Mouse (Mus musculus): Measurements from ENCODE around the gene Camk2d. TPM values are rescaled to one million over a fixed set of nuclear protein-coding genes. Genes with fewer than 3 reads are reported as not detected.

Camk2d gene
- polyA plus RNA-seq, 1 experiment from 2014 or later = 29.9 TPM

- 93% methylated on average over 2 of the region's 2 CpGs for WGBS
These were observed 141.0 kb downstream of the Camk2d start for GRCm38 (mm10) chr3:126737128-126737527.

GRCm38 (mm10) chr3:126740146-126740545 lies 144.0 kb downstream of the Camk2d start:
- Histone ChIP-seq H3K9me3 (no peaks in the 10 kb centered on the region), H3K4me1 (no peaks in the 10 kb centered on the region), H3K4me3 (no peak overlapping the region), H3K36me3 (no peaks in the 10 kb centered on the region), H3K27me3 (no peaks in the 10 kb centered on the region), H3K4me2 (replicated peaks) (no peak overlapping the region), H3K27ac (replicated peaks) (no peak overlapping the region), H3K9ac (replicated peaks) (no peak overlapping the region)
- no peak for ATAC-seq (replicated peaks)
- 72% methylated on average over 1 of the region's 1 CpGs for WGBS

More at GRCm38 (mm10) chr3:126737128-126737527, 141.0 kb downstream of the Camk2d start:
- H3K4me3 ChIP-seq = no peak overlapping the region
- H3K4me2 ChIP-seq (replicated peaks) = no peak overlapping the region
- H3K4me1 ChIP-seq = no peaks in the 10 kb centered on the region
- H3K36me3 ChIP-seq = no peaks in the 10 kb centered on the region
- no peaks in the 10 kb centered on the region for H3K9me3 ChIP-seq
- ATAC-seq (replicated peaks) = no peak
- H3K27ac ChIP-seq (replicated peaks) = no peak overlapping the region
- no peaks in the 10 kb centered on the region for H3K27me3 ChIP-seq
- H3K9ac ChIP-seq (replicated peaks) = no peak overlapping the region

- Histone ChIP-seq H3K9ac (replicated peaks) (no peak overlapping the region), H3K4me3 (no peak overlapping the region), H3K27me3 (no peaks in the 10 kb centered on the region), H3K4me1 (peaks cover 6% of the 10 kb centered on the region), H3K9me3 (no peaks in the 10 kb centered on the region), H3K36me3 (no peaks in the 10 kb centered on the region), H3K4me2 (replicated peaks) (no peak overlapping the region), H3K27ac (replicated peaks) (no peak overlapping the region)
- ATAC-seq (replicated peaks) = no peak
- WGBS = 56% methylated on average over 3 of the region's 3 CpGs
These were observed 148.5 kb downstream of the Camk2d start for GRCm38 (mm10) chr3:126744432-126745133.

GRCm38 (mm10) chr3:126746148-126746803 lies 150.2 kb downstream of the Camk2d start:
- Histone ChIP-seq H3K4me3 (no peak overlapping the region), H3K9ac (replicated peaks) (no peak overlapping the region), H3K4me1 (peaks cover 6% of the 10 kb centered on the region), H3K27ac (replicated peaks) (no peak overlapping the region), H3K4me2 (replicated peaks) (no peak overlapping the region), H3K9me3 (no peaks in the 10 kb centered on the region), H3K36me3 (no peaks in the 10 kb centered on the region), H3K27me3 (no peaks in the 10 kb centered on the region)
- WGBS = 66% methylated on average over 11 of the region's 11 CpGs
- ATAC-seq (replicated peaks) = peak; percentile 68

DNA sequence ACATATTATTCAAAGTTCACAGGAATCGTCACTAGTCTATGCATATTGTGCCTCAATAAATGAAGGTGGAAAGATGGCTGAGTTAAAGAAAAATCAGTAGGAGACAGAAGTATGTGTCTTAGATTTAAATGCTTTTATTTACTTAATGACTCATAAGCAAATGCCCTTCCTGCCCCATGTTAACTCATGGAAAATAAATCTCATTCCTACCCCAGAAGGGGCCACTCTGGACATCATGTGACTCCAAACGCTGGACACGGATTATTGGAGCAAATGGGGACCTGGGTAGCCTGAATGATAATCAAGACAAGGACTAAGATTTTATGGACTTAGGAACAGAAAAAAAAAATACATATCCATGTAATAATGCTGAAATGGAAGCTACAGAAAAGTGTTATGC lies 151.5 kb downstream of the Camk2d start:
- Histone ChIP-seq H3K9ac (replicated peaks) (no peak overlapping the region), H3K27me3 (no peaks in the 10 kb centered on the region), H3K27ac (replicated peaks) (no peak overlapping the region), H3K9me3 (no peaks in the 10 kb centered on the region), H3K36me3 (no peaks in the 10 kb centered on the region), H3K4me1 (peaks cover 6% of the 10 kb centered on the region), H3K4me2 (replicated peaks) (no peak overlapping the region), H3K4me3 (no peak overlapping the region)
- no peak for ATAC-seq (replicated peaks)
- WGBS = 90% methylated on average over 3 of the region's 3 CpGs

GRCm38 (mm10) chr3:126751377-126752098 lies 155.4 kb downstream of the Camk2d start:
- 88% methylated on average over 7 of the region's 7 CpGs for WGBS
- Histone ChIP-seq H3K27me3 (no peaks in the 10 kb centered on the region), H3K9ac (replicated peaks) (no peak overlapping the region), H3K4me1 (peaks cover 2% of the 10 kb centered on the region), H3K4me2 (replicated peaks) (no peak overlapping the region), H3K27ac (replicated peaks) (no peak overlapping the region), H3K36me3 (no peaks in the 10 kb centered on the region), H3K9me3 (no peaks in the 10 kb centered on the region), H3K4me3 (no peak overlapping the region)
- no peak for ATAC-seq (replicated peaks)

DNA sequence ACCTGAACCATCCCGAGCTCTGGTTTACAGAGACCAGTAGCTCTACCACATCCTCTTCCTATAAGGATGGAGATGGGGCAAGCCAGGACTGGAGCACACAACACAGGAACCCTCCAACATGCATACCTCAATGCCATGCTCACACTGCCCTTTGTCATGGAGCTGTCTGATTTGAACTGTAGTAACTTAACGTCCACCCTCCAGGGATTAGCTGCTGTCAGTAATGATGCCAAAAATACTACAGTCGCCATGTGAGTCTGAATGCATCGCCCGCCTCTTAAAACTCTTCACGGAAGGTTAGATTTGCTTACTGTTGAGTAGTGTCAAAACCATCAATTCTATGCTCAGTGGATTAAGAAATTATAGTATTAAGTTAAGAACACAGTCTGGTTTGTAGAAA lies 156.9 kb downstream of the Camk2d start:
- H3K36me3 ChIP-seq = no peaks in the 10 kb centered on the region
- ATAC-seq (replicated peaks) = no peak
- no peak overlapping the region for H3K4me2 ChIP-seq (replicated peaks)
- H3K27me3 ChIP-seq = no peaks in the 10 kb centered on the region
- no peaks in the 10 kb centered on the region for H3K9me3 ChIP-seq
- 84% methylated on average over 6 of the region's 6 CpGs for WGBS
- H3K9ac ChIP-seq (replicated peaks) = no peak overlapping the region
- no peak overlapping the region for H3K4me3 ChIP-seq
- no peaks in the 10 kb centered on the region for H3K4me1 ChIP-seq
- H3K27ac ChIP-seq (replicated peaks) = no peak overlapping the region

DNA sequence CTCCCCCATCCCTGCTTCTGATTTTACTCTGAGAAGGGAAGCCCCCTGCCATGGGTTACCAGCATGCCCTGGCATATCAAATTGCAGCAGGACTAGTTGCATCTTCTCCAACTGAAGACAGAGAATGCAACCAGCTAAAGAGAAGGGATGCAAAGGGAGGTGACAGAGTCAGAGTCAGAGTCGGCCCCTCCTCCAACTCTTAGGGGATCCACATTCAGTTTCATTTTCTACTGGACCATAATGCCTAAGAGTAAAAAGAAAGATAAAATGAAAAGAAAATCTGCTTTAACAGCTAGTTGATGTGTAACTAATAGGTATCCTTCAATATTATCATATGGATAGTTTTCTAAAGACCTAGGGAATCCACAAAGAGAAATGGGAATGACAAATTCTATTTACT lies 162.3 kb downstream of the Camk2d start:
- Histone ChIP-seq H3K4me3 (no peak overlapping the region), H3K4me1 (no peaks in the 10 kb centered on the region), H3K36me3 (no peaks in the 10 kb centered on the region), H3K27me3 (no peaks in the 10 kb centered on the region), H3K9ac (replicated peaks) (no peak overlapping the region), H3K9me3 (no peaks in the 10 kb centered on the region), H3K4me2 (replicated peaks) (no peak overlapping the region), H3K27ac (replicated peaks) (no peak overlapping the region)
- 90% methylated on average over 1 of the region's 1 CpGs for WGBS
- ATAC-seq (replicated peaks) = no peak

- H3K9me3 ChIP-seq = no peaks in the 10 kb centered on the region
- H3K36me3 ChIP-seq = no peaks in the 10 kb centered on the region
- no peak overlapping the region for H3K4me3 ChIP-seq
- no peaks in the 10 kb centered on the region for H3K4me1 ChIP-seq
- H3K27ac ChIP-seq (replicated peaks) = no peak overlapping the region
- ATAC-seq (replicated peaks) = no peak
- H3K4me2 ChIP-seq (replicated peaks) = no peak overlapping the region
- no peaks in the 10 kb centered on the region for H3K27me3 ChIP-seq
- no peak overlapping the region for H3K9ac ChIP-seq (replicated peaks)
- 83% methylated on average over 3 of the region's 3 CpGs for WGBS
These were observed 164.5 kb downstream of the Camk2d start for GRCm38 (mm10) chr3:126760608-126761007.

DNA sequence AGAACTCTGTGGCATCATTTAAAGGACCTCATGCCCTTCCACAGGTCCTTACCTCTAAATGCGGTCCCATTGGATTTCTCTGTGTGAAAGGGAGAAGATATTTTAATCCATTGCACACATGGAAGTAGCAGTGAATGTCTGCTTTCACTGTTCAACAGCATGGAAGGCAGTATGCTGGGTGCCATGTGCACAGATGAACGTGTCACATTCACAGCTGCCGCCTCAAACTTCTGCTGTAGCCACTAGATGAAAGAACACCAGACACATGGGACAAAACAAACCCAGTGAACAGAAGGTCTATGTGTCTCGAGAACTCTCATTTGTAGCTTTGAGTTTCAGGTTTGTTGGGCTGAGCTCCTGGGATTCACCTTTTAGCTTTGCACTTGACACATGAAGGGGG lies 168.6 kb downstream of the Camk2d start:
- no peaks in the 10 kb centered on the region for H3K36me3 ChIP-seq
- no peak overlapping the region for H3K4me2 ChIP-seq (replicated peaks)
- H3K4me1 ChIP-seq = no peaks in the 10 kb centered on the region
- no peak overlapping the region for H3K9ac ChIP-seq (replicated peaks)
- H3K4me3 ChIP-seq = no peak overlapping the region
- H3K27me3 ChIP-seq = no peaks in the 10 kb centered on the region
- no peaks in the 10 kb centered on the region for H3K9me3 ChIP-seq
- no peak for ATAC-seq (replicated peaks)
- no peak overlapping the region for H3K27ac ChIP-seq (replicated peaks)
- whole genome bisulfite sequencing = 75% methylated on average over 4 of the region's 4 CpGs

GRCm38 (mm10) chr3:126770056-126770455 lies 174.0 kb downstream of the Camk2d start:
- no peaks in the 10 kb centered on the region for H3K27me3 ChIP-seq
- H3K4me3 ChIP-seq = no peak overlapping the region
- H3K9ac ChIP-seq (replicated peaks) = no peak overlapping the region
- H3K27ac ChIP-seq (replicated peaks) = no peak overlapping the region
- WGBS = 81% methylated on average over 6 of the region's 6 CpGs
- no peak overlapping the region for H3K4me2 ChIP-seq (replicated peaks)
- H3K9me3 ChIP-seq = no peaks in the 10 kb centered on the region
- no peaks in the 10 kb centered on the region for H3K36me3 ChIP-seq
- no peak for ATAC-seq (replicated peaks)
- H3K4me1 ChIP-seq = no peaks in the 10 kb centered on the region

DNA sequence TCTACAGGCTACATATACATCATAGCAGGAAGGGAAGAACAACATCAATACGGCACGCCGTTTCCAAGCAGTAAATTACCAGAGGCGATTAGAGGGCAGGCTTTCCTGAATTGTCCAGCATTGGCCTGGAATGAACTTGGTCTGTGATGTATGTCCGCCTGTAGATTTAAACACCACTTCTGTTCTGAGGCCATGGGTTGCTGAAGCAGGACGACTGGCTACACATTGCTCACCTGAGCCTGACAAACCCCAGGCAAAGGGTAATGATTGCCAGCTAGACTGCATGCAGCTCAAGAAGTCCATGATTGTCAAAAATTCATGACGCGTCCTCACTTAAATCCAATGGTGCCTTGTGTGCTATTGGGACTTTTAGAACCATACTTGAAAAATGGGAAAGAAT lies 174.9 kb downstream of the Camk2d start:
- Histone ChIP-seq H3K36me3 (no peaks in the 10 kb centered on the region), H3K9me3 (no peaks in the 10 kb centered on the region), H3K4me3 (no peak overlapping the region), H3K9ac (replicated peaks) (no peak overlapping the region), H3K27me3 (no peaks in the 10 kb centered on the region), H3K4me1 (no peaks in the 10 kb centered on the region), H3K4me2 (replicated peaks) (no peak overlapping the region), H3K27ac (replicated peaks) (no peak overlapping the region)
- ATAC-seq (replicated peaks) = no peak
- 88% methylated on average over 8 of the region's 8 CpGs for WGBS
